Mouse (Mus musculus): Measurements from ENCODE around the gene Ncoa1. TPM values are rescaled to one million over a fixed set of nuclear protein-coding genes. Genes with fewer than 3 reads are reported as not detected.

Ncoa1 gene
- polyA plus RNA-seq, 1 experiment from 2014 or later = 8.0 TPM

DNA sequence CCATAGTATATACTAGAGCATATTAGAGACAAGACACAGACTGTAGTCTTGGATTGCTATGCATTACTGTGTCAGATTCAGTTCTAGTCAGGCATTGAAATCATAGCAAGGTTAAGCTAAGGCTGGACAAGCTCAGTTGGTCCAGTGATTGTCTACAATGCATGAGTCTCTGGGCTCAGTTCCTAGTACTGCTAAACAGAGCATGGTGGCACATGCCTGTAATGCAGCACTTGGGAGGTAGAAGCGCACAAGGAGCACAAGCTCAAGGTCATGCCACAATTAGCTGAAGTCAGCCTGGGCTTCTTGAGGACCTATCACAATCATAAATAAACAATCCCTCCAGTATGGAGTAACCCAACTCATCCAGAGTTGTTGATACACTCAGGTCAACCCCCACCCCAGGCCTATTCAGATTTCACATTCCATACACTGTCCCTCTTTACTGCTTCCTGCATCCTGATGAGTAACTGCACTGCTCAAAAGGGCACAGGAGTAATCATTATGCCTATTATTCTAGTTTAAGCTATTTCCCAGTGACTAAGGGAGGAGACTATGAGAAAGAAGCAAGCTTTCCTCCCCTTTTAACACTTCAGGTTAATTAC lies 170.2 kb downstream of the Ncoa1 start:
- 61% methylated on average over 1 of the region's 1 CpGs for WGBS
- ATAC-seq (replicated peaks; ENCODE audit: insufficient number of reproducible peaks, insufficient read depth, low FRiP score, low read depth) = no peak
- Histone ChIP-seq H3K4me1 (replicated peaks) (no peaks in the 10 kb centered on the region; the same call in 1 of the 2 replicates), H3K9me3 (replicated peaks) (no peaks in the 10 kb centered on the region), H3K4me3 (no peak overlapping the region), H3K9ac (no peak overlapping the region), H3K4me2 (no peak overlapping the region), H3K27me3 (no peaks in the 10 kb centered on the region), H3K36me3 (peaks cover 3% of the 10 kb centered on the region; the same call in 1 of the 2 replicates), H3K27ac (no peak overlapping the region)

DNA sequence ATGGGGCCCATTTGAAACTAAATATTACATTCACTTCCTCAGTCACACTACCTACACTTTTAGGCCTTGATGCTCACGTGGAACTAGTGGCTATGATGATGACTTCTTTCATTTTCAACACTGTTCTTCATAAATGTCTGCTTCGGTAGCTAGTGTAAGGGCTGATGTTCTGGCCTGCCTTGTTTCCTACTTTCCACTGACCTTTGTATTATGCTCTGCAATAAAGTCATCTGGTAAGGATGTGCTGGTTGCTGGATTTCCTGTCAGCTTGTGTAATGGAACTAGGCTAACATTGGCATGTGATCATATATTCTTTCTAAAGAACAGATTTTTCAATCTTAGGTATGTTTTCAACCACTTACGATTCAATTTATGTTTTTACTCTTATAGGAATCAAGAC lies 177.7 kb downstream of the Ncoa1 start:
- Histone ChIP-seq H3K4me3 (no peak overlapping the region), H3K4me2 (no peak overlapping the region), H3K9me3 (replicated peaks) (no peaks in the 10 kb centered on the region), H3K36me3 (peaks cover 15% of the 10 kb centered on the region), H3K27ac (no peak overlapping the region), H3K4me1 (replicated peaks) (no peaks in the 10 kb centered on the region), H3K9ac (no peak overlapping the region), H3K27me3 (no peaks in the 10 kb centered on the region)
- no peak for ATAC-seq (replicated peaks; ENCODE audit: insufficient number of reproducible peaks, insufficient read depth, low FRiP score, low read depth)
- 76% methylated on average over 3 of the region's 3 CpGs for WGBS

DNA sequence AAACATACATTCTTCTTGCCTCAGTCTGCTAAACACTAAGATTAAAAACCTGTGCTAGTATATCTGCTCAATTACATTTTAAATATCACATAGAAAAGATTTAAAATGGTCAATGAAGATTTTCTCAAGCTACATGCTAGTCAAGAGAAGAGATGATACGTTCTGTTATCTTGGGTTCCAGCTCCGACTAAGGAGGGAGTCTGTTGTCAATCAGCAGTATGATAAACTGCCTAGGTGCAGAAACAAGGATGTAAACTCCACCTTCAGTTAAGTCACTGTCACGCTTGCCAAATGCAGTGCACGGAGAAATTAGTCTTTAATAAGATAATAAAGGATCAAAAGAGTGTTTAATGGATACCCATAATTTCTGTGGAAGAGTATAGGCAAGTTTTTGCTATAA lies 178.4 kb downstream of the Ncoa1 start:
- H3K4me1 ChIP-seq (replicated peaks) = no peaks in the 10 kb centered on the region

DNA sequence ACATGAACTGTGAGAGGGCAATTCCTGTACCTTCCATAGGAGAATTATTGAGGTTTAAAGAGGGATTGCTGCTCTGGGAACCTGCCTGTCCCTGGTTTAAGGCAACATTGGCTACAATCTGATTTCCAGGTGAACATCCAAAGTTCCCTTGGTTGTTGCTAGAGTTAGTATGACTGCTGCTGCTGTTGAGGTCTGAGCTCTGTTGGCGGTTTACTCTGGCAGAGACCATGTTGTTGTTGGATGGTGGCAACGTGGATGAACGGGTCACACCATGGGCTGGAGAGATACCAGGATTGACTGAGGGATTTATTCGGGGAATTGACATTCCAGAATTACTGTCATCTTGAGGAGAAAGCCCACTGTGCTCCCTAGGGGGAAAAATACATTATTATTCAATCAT lies 181.1 kb downstream of the Ncoa1 start:
- WGBS = 75% methylated on average over 4 of the region's 4 CpGs
- Histone ChIP-seq H3K9me3 (replicated peaks) (no peaks in the 10 kb centered on the region), H3K4me3 (no peak overlapping the region), H3K4me2 (no peak overlapping the region), H3K27ac (no peak overlapping the region), H3K4me1 (replicated peaks) (no peaks in the 10 kb centered on the region), H3K27me3 (no peaks in the 10 kb centered on the region), H3K36me3 (peaks cover 20% of the 10 kb centered on the region), H3K9ac (no peak overlapping the region)
- ATAC-seq (replicated peaks; ENCODE audit: insufficient number of reproducible peaks, insufficient read depth, low FRiP score, low read depth) = no peak

More for the DNA sequence above, 178.4 kb downstream of the Ncoa1 start:
- Histone ChIP-seq H3K4me3 (no peak overlapping the region), H3K27me3 (no peaks in the 10 kb centered on the region), H3K9ac (no peak overlapping the region), H3K9me3 (replicated peaks) (no peaks in the 10 kb centered on the region), H3K27ac (no peak overlapping the region), H3K36me3 (peaks cover 20% of the 10 kb centered on the region), H3K4me2 (no peak overlapping the region)
- no peak for ATAC-seq (replicated peaks; ENCODE audit: insufficient number of reproducible peaks, insufficient read depth, low FRiP score, low read depth)
- WGBS = 65% methylated on average over 4 of the region's 4 CpGs

DNA sequence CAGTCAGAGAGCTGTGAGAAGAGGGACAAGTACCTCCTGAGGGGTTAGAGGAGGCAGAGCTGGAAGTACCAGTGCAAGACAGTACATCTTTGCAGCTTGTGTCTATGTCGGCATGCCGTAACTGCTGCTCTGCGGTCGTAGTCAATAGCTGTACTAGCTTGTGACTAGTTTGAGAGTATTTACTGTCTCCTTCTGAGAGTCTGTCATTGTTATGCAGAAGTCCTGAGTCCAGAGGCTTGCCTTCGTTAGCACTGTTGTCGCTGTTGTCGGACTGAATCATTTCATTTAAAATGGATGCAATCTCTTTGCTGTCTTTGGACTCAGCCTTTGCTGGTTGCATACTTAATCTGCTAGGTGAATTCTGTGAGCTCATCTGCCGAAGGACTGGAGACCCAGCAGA lies 181.7 kb downstream of the Ncoa1 start:
- H3K4me1 ChIP-seq (replicated peaks) = no peaks in the 10 kb centered on the region
- no peak overlapping the region for H3K9ac ChIP-seq
- no peak overlapping the region for H3K4me3 ChIP-seq
- no peaks in the 10 kb centered on the region for H3K9me3 ChIP-seq (replicated peaks)
- WGBS = 84% methylated on average over 8 of the region's 8 CpGs
- ATAC-seq (replicated peaks; ENCODE audit: insufficient number of reproducible peaks, insufficient read depth, low FRiP score, low read depth) = no peak
- H3K4me2 ChIP-seq = no peak overlapping the region
- H3K36me3 ChIP-seq = peaks cover 20% of the 10 kb centered on the region
- no peaks in the 10 kb centered on the region for H3K27me3 ChIP-seq
- H3K27ac ChIP-seq = no peak overlapping the region

DNA sequence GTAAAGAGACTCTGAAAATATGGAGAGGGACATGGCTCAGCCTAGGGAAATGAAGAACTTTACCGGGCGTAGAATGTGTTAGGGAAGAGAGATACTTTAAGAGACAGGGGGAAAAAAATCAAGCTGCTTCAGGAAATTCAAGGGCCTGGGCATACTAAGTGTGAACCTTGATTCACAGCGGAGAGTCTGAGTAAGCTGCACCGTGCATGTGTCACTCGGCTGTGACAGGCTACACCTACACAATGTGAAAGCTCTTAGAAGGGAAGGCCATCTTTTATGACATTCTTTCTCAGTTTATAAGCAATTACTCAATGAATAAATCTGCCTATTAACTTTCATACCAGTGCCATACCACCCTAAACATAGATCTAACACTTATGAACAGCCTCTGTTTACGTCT lies 183.2 kb downstream of the Ncoa1 start:
- Histone ChIP-seq H3K4me2 (no peak overlapping the region), H3K27me3 (no peaks in the 10 kb centered on the region), H3K36me3 (peaks cover 25% of the 10 kb centered on the region), H3K9me3 (replicated peaks) (no peaks in the 10 kb centered on the region), H3K4me1 (replicated peaks) (no peaks in the 10 kb centered on the region), H3K9ac (no peak overlapping the region), H3K27ac (no peak overlapping the region), H3K4me3 (no peak overlapping the region)
- 88% methylated on average over 6 of the region's 6 CpGs for WGBS
- ATAC-seq (replicated peaks; ENCODE audit: insufficient number of reproducible peaks, insufficient read depth, low FRiP score, low read depth) = no peak

DNA sequence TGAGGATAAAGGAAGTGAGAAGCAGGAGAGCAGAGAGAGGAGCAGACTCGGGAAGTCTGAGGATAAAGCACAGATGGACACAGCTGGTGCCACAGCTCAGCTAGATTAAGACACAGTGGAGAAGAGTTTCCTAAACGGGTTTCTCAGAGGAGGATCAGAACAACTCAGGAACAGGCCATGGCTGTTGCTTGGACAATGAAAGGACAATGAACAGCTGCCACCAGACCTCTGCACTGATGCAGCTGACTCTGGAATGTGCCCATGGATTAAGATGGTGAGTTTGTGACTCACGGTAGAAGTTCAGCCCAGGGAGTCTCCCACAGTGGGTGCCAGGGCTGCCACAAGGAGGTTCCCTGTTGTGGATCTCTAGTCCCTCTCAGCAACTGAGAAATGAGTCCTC lies 191.8 kb downstream of the Ncoa1 start:
- peaks cover 5% of the 10 kb centered on the region; the same call in 1 of the 2 replicates for H3K36me3 ChIP-seq
- 28% methylated on average over 3 of the region's 3 CpGs for WGBS
- ATAC-seq (replicated peaks; ENCODE audit: insufficient number of reproducible peaks, insufficient read depth, low FRiP score, low read depth) = no peak
- H3K4me1 ChIP-seq (replicated peaks) = 0 out of 2 replicates have a peak, but pooled peaks cover 3% of the 10 kb centered on the region
- H3K27me3 ChIP-seq = no peaks in the 10 kb centered on the region
- H3K4me3 ChIP-seq = no peak overlapping the region
- no peak overlapping the region for H3K4me2 ChIP-seq
- no peaks in the 10 kb centered on the region for H3K9me3 ChIP-seq (replicated peaks)
- no peak overlapping the region; the same call in 1 of the 2 replicates for H3K27ac ChIP-seq
- H3K9ac ChIP-seq = no peak overlapping the region

DNA sequence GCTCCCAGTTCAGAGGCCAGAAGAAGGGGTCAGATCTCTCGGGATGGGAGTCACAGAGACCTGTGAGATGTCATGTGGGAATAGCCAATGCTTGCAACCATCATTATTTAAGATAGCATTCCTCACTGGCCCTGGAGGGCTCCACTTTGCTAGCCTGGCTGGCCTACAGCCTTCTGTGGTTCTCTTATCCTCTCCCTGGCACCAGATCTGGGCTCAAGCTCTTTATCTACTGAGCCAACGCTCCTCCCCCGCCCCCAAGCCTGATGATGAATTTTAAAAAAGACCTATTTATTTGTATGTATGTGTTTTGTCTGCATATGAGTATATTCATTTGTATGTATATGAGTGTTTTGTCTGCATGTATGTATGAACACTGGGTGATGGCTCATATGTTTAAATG lies 197.1 kb downstream of the Ncoa1 start:
- Histone ChIP-seq H3K27me3 (no peaks in the 10 kb centered on the region), H3K4me3 (no peak overlapping the region), H3K9me3 (replicated peaks) (no peaks in the 10 kb centered on the region), H3K36me3 (peaks cover 6% of the 10 kb centered on the region; the same call in 1 of the 2 replicates), H3K9ac (no peak overlapping the region), H3K4me2 (no peak overlapping the region), H3K4me1 (replicated peaks) (peaks cover 8% of the 10 kb centered on the region), H3K27ac (no peak overlapping the region)
- ATAC-seq (replicated peaks; ENCODE audit: insufficient number of reproducible peaks, insufficient read depth, low FRiP score, low read depth) = no peak
- 76% methylated on average over 3 of the region's 3 CpGs for WGBS

DNA sequence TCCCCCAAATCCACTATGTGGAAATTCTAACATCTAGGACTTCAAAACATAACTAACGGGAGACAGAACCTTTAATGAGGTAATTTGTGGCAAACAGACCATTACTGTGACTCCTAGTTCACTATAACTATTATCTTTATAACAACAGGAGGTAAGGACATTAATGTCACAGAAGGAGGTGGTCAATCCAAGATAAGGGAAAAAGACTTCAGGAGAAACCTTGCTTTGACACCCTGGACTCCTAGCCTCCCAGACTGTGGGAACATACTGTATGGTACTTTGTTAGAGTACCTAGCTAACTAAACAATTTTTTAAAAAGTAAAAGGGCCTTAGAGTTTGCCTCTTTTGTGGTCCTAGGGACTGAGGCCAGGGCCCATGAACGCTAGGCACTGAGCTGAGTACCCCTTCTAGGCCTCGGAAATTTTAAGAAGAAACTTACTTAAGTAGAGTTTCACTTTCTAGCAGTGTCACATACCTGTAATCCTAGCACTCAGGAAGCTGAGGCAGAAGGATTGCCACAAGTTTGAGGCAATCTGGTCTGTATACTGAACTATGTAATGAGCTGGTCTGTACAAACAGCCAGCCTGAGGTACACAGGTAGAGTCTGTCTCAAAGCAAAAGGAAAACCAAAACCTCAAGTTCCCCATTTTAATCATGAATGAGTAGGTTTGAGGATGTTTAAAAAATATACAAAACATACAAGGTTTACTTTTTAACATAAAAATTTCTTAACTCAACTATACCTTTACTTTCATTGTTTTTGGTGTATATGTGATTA lies 197.8 kb downstream of the Ncoa1 start:
- no peak overlapping the region for H3K9ac ChIP-seq
- WGBS = 89% methylated on average over 3 of the region's 3 CpGs
- peaks cover 12% of the 10 kb centered on the region for H3K36me3 ChIP-seq
- H3K27ac ChIP-seq = no peak overlapping the region
- no peak overlapping the region for H3K4me3 ChIP-seq
- H3K9me3 ChIP-seq (replicated peaks) = no peaks in the 10 kb centered on the region
- ATAC-seq (replicated peaks; ENCODE audit: insufficient number of reproducible peaks, insufficient read depth, low FRiP score, low read depth) = no peak
- H3K4me1 ChIP-seq (replicated peaks) = peaks cover 8% of the 10 kb centered on the region
- no peaks in the 10 kb centered on the region for H3K27me3 ChIP-seq
- H3K4me2 ChIP-seq = no peak overlapping the region

DNA sequence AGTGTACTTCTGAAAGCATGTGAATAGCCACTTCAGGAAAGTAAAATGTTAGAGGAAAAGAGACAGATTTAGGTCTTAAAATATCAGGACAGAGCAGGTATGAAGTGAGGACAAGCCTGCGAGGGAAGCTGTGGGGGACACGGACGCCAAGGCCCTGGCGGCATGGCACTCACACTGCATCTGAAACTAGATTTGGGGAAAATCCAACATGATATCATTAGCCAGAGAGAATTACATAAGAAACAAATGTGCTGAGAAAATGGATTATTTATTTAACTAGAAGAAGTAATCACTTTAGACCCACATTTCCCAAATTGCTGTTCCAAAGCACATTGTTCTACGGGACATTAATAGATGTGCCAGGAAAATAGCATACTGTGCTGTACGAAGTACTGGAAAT lies 205.9 kb downstream of the Ncoa1 start:
- no peaks in the 10 kb centered on the region for H3K27me3 ChIP-seq
- no peak overlapping the region for H3K4me3 ChIP-seq
- no peak overlapping the region for H3K9ac ChIP-seq
- H3K36me3 ChIP-seq = peaks cover 51% of the 10 kb centered on the region
- no peaks in the 10 kb centered on the region for H3K4me1 ChIP-seq (replicated peaks)
- H3K27ac ChIP-seq = no peak overlapping the region
- no peak for ATAC-seq (replicated peaks; ENCODE audit: insufficient number of reproducible peaks, insufficient read depth, low FRiP score, low read depth)
- no peak overlapping the region for H3K4me2 ChIP-seq
- no peaks in the 10 kb centered on the region; the same call in 1 of the 2 replicates for H3K9me3 ChIP-seq (replicated peaks)
- 91% methylated on average over 6 of the region's 6 CpGs for WGBS

DNA sequence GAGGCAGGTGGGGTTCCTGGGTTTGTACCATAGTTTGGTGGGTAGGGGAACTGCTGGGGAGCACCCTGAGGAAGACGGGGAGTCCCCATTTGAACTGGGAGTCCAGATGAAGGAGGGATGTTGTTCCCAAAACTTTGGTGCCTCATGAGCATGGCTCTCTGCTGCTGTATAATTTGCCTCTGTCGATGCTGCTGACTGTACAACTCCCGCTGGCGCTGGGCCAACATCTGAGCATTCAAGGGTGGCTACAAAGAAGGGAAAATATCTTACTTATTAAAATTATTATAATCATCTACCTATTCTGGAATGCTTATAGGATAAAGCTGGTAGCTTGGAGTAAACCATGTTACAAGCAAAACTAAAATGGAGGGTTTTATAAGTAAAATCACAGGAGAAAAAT lies 209.2 kb downstream of the Ncoa1 start:
- H3K27ac ChIP-seq = no peak overlapping the region
- H3K9me3 ChIP-seq (replicated peaks) = no peaks in the 10 kb centered on the region; the same call in 1 of the 2 replicates
- no peak overlapping the region for H3K4me2 ChIP-seq
- WGBS = 92% methylated on average over 4 of the region's 4 CpGs
- H3K4me1 ChIP-seq (replicated peaks) = no peaks in the 10 kb centered on the region
- H3K27me3 ChIP-seq = no peaks in the 10 kb centered on the region
- peaks cover 45% of the 10 kb centered on the region for H3K36me3 ChIP-seq
- H3K4me3 ChIP-seq = no peak overlapping the region
- H3K9ac ChIP-seq = no peak overlapping the region
- no peak for ATAC-seq (replicated peaks; ENCODE audit: insufficient number of reproducible peaks, insufficient read depth, low FRiP score, low read depth)

Measured in heart, embryonic 15.5 days (tissue).